Mouse (Mus musculus): Measurements from ENCODE around the gene Rps17. TPM values are rescaled to one million over a fixed set of nuclear protein-coding genes. Genes with fewer than 3 reads are reported as not detected.

Gene Rps17
- total and polyA plus RNA-seq, 2 experiments from 2014 or later, result 630 to 710 TPM

DNA sequence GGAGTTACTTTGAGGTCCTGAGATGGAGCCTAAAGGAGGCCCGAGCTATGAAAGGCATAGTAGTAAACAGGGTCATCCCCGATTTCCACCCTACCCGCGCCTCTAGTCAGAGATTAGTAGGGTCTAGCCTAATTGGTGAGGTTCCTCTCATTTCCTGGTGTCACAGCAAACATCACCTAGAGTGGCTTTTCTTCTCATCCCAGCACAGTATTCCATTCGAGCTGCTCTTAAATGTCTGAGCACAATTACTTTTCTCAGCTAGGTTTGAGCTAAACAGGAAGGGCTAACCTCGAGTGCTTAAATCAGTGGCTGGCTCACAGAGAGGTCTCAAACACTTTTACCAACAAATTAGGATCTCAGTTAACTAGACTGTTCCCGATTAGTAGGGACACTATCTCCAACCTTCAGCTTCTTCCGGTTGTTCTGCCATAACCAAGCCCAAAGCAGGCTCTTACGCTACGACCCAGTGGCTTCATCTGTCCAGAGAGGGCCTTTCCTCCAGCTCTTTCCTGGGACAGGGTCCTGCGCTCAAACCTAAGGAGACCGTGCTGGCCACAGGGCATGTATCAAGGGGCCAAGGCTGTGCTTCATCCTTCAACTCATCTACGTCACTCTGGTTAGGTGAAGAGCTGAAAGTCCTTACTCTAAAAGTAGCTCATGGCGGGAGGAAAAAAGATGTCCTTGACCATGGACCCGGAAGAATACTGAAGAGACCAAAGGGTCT lies 555 bp upstream of the Rps17 start:
- Histone ChIP-seq H3K4me3 (ENCODE audit: low read depth, low read length) (peak overlapping the region; percentile 77), H3K27me3 (ENCODE audit: insufficient read depth, low read length) (no peaks in the 10 kb centered on the region), H3K9ac (replicated peaks; ENCODE audit: low read length, poor library complexity, severe bottlenecking) (0 out of 2 replicates have a peak overlapping the region, but pooled peaks have one; percentile 40), H3K4me2 (ENCODE audit: low read depth, low read length, poor library complexity, severe bottlenecking) (peak overlapping the region; percentile 44), H3K9me3 (ENCODE audit: low read length) (no peaks in the 10 kb centered on the region), H3K4me1 (ENCODE audit: insufficient read depth, low read length) (peaks cover 12% of the 10 kb centered on the region), H3K27ac (ENCODE audit: low read depth, low read length) (peak overlapping the region; percentile 48; the same call in 1 of the 2 replicates), H3K36me3 (ENCODE audit: insufficient read depth, low read length) (peaks cover 8% of the 10 kb centered on the region; the same call in 1 of the 2 replicates)
- ATAC-seq (ENCODE audit: low FRiP score) (no peak), DNase-seq (ENCODE audit: low spot score) (no peak)
- WGBS, result 60% methylated on average over 15 of the region's 15 CpGs
- TF ChIP-seq CTCF (IDR thresholded peaks at IDR 0.05), result no peak

DNA sequence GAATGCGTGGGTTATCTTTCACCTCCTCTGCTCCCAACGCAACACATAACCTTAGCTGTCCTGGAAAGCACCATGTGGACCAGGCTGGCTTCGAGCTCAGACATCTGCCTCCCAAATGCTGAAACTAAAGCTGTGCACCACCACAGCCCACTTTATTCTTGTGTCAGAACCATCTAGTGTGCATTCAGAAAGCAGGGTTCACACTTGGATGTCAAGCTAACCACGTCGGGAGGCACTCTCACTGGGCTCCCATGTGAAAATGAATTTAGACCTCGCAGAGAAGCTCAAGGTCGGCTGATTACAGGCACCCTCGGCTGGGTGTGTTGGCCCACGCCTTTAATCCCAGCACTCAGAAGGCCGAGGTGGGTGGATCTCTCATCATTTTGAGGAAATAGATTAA lies 1.2 kb downstream of the Rps17 start:
- peak overlapping the region; percentile 77 for H3K4me3 ChIP-seq (ENCODE audit: low read depth, low read length)
- H3K9me3 ChIP-seq (ENCODE audit: low read length), result no peaks in the 10 kb centered on the region
- H3K36me3 ChIP-seq (ENCODE audit: insufficient read depth, low read length), result peaks cover 12% of the 10 kb centered on the region; the same call in 1 of the 2 replicates
- no peak overlapping the region for H3K27ac ChIP-seq (ENCODE audit: low read depth, low read length)
- H3K4me1 ChIP-seq (ENCODE audit: insufficient read depth, low read length), result peaks cover 12% of the 10 kb centered on the region
- H3K9ac ChIP-seq (replicated peaks; ENCODE audit: low read length, poor library complexity, severe bottlenecking), result peak overlapping the region; percentile 75
- no peak for TF ChIP-seq CTCF (IDR thresholded peaks at IDR 0.05)
- peak overlapping the region; percentile 61 for H3K4me2 ChIP-seq (ENCODE audit: low read depth, low read length, poor library complexity, severe bottlenecking)
- ATAC-seq (ENCODE audit: low FRiP score), result no peak
- WGBS, result 17% methylated on average over 10 of the region's 10 CpGs
- DNase-seq (ENCODE audit: low spot score), result no peak
- no peaks in the 10 kb centered on the region for H3K27me3 ChIP-seq (ENCODE audit: insufficient read depth, low read length)

DNA sequence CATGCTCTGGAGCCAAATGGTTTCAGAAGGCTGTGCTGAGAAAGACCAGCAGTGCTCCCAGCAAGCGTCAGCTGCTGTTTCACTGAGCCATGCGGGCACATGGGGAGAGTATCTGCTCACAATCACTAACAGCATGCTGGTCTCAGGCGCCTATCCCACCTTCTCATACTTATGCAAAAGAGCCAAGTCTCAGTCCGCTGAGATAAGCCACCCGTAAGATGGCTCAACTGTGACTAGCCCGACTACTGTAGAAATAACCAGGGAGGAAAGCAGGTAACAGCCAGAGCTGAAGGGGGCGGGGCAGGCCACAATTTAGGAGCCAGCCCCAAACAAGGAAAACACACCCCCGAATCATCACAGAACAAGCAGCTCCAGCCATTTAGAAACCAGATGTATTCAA lies 1.7 kb downstream of the Rps17 start:
- Histone ChIP-seq H3K9me3 (ENCODE audit: low read length) (no peaks in the 10 kb centered on the region), H3K4me2 (ENCODE audit: low read depth, low read length, poor library complexity, severe bottlenecking) (peak overlapping the region; percentile 61), H3K27ac (ENCODE audit: low read depth, low read length) (no peak overlapping the region), H3K36me3 (ENCODE audit: insufficient read depth, low read length) (peaks cover 15% of the 10 kb centered on the region; the same call in 1 of the 2 replicates), H3K4me1 (ENCODE audit: insufficient read depth, low read length) (peaks cover 12% of the 10 kb centered on the region), H3K27me3 (ENCODE audit: insufficient read depth, low read length) (no peaks in the 10 kb centered on the region), H3K9ac (replicated peaks; ENCODE audit: low read length, poor library complexity, severe bottlenecking) (peak overlapping the region; percentile 75), H3K4me3 (ENCODE audit: low read depth, low read length) (peak overlapping the region; percentile 77)
- DNase-seq (ENCODE audit: low spot score) (no peak), ATAC-seq (ENCODE audit: low FRiP score) (no peak)
- 34% methylated on average over 8 of the region's 8 CpGs for WGBS
- no peak for TF ChIP-seq CTCF (IDR thresholded peaks at IDR 0.05)

DNA sequence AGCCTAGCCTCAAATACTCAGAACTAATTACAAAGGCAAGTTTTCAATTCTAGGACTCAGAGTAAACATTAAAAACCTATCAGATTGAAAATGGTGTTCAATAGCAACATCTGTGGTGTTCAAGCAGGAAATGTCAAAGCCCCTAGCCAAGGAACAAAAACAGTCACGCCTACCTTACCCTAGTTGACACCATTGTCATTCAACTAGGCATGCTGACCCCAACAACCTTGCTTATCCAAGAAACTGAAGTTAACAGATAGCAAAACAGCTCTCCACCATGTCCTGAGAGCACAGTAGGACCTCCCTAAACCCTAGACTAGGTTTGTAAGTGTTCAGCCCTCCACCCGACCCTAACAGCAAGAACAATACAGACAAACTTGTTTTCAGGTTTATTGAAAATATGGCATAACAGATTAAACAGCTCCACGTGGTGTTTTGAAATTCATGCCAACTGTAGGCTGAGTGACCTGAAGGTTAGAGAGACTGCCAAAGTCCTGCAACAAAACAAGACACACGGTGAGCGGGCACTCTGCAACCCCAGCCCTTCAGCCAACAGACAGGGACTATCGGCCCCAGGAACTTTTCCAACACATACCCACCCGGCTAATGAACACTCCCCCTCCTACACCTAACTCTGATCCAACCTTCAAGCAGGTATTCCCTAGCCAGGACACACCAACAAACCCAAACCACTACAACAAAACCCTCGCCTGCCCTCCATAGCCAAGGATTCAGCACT lies 2.5 kb downstream of the Rps17 start:
- Histone ChIP-seq H3K9me3 (ENCODE audit: low read length) (no peaks in the 10 kb centered on the region), H3K27ac (ENCODE audit: low read depth, low read length) (no peak overlapping the region), H3K27me3 (ENCODE audit: insufficient read depth, low read length) (no peaks in the 10 kb centered on the region), H3K4me1 (ENCODE audit: insufficient read depth, low read length) (peaks cover 12% of the 10 kb centered on the region), H3K9ac (replicated peaks; ENCODE audit: low read length, poor library complexity, severe bottlenecking) (peak overlapping the region; percentile 75), H3K36me3 (ENCODE audit: insufficient read depth, low read length) (peaks cover 15% of the 10 kb centered on the region; the same call in 1 of the 2 replicates), H3K4me3 (ENCODE audit: low read depth, low read length) (peak overlapping the region; percentile 77; the same call in 1 of the 2 replicates), H3K4me2 (ENCODE audit: low read depth, low read length, poor library complexity, severe bottlenecking) (peak overlapping the region; percentile 61; the same call in 1 of the 2 replicates)
- no peak for TF ChIP-seq CTCF (IDR thresholded peaks at IDR 0.05)
- WGBS, result 68% methylated on average over 8 of the region's 8 CpGs
- no peak for ATAC-seq (ENCODE audit: low FRiP score)
- no peak for DNase-seq (ENCODE audit: low spot score)

DNA sequence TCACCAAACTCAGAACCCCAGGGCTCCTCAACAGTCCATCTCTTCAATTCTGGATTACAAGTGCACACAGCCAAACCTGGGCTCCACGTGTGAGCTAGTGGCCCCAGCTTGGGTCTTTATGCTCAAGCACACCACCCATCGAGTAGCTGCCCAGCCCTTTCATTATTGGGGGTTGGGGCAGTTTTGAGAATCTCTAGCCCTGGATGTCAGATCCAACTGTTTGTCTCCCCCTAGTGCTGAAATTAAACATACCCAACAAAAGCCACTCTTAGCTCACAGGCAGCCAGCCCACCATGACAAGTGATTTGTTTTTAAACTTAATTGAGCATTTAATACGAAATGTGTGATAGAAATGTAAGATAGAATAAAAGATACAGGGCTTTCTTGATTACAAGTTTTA lies 3.5 kb downstream of the Rps17 start:
- peaks cover 15% of the 10 kb centered on the region; the same call in 1 of the 2 replicates for H3K36me3 ChIP-seq (ENCODE audit: insufficient read depth, low read length)
- peak; percentile 42 for DNase-seq (ENCODE audit: low spot score)
- peaks cover 12% of the 10 kb centered on the region for H3K4me1 ChIP-seq (ENCODE audit: insufficient read depth, low read length)
- H3K4me3 ChIP-seq (ENCODE audit: low read depth, low read length), result no peak overlapping the region
- no peaks in the 10 kb centered on the region for H3K9me3 ChIP-seq (ENCODE audit: low read length)
- 45% methylated on average over 3 of the region's 3 CpGs for WGBS
- H3K9ac ChIP-seq (replicated peaks; ENCODE audit: low read length, poor library complexity, severe bottlenecking), result no peak overlapping the region
- peak; percentile 71 for TF ChIP-seq CTCF (IDR thresholded peaks at IDR 0.05)
- H3K27ac ChIP-seq (ENCODE audit: low read depth, low read length), result no peak overlapping the region
- ATAC-seq (ENCODE audit: low FRiP score), result no peak
- H3K27me3 ChIP-seq (ENCODE audit: insufficient read depth, low read length), result no peaks in the 10 kb centered on the region
- no peak overlapping the region for H3K4me2 ChIP-seq (ENCODE audit: low read depth, low read length, poor library complexity, severe bottlenecking)

DNA sequence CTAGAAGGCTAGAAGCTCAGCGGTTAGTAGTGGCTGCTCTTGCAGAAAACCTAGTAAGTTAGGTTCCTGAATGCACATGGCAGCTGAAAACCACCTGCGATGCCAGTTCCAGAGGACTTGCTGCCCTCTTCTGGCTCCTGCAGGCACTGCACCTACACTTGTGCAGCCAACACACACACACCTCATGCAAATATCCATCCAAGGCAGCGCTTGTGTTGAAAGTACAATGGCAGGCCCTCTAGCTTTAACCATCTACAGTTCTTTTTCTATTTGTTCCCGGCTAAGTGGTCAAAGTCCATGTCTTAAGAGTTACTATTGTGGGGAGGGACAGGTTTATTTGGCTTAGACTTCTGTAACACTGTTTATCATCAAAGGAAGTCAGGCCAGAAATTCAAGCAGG lies 5.3 kb downstream of the Rps17 start:
- ATAC-seq (ENCODE audit: low FRiP score), result no peak
- Histone ChIP-seq H3K4me3 (ENCODE audit: low read depth, low read length) (no peak overlapping the region), H3K36me3 (ENCODE audit: insufficient read depth, low read length) (peaks cover 19% of the 10 kb centered on the region), H3K9ac (replicated peaks; ENCODE audit: low read length, poor library complexity, severe bottlenecking) (no peak overlapping the region), H3K27me3 (ENCODE audit: insufficient read depth, low read length) (no peaks in the 10 kb centered on the region), H3K9me3 (ENCODE audit: low read length) (no peaks in the 10 kb centered on the region), H3K27ac (ENCODE audit: low read depth, low read length) (no peak overlapping the region), H3K4me2 (ENCODE audit: low read depth, low read length, poor library complexity, severe bottlenecking) (no peak overlapping the region), H3K4me1 (ENCODE audit: insufficient read depth, low read length) (peaks cover 12% of the 10 kb centered on the region)
- DNase-seq (ENCODE audit: low spot score), result peak; percentile 75
- WGBS, result 84% methylated on average over 4 of the region's 4 CpGs
- TF ChIP-seq CTCF (IDR thresholded peaks at IDR 0.05), result peak; percentile 90
